Mouse (Mus musculus): Measurements from ENCODE around the gene Thrsp. TPM values are rescaled to one million over a fixed set of nuclear protein-coding genes. Genes with fewer than 3 reads are reported as not detected.

Gene Thrsp
- polyA plus RNA-seq, 1 experiment = 246 TPM

GRCm38 (mm10) chr7:97426566-97426965 lies 9.0 kb upstream of the Thrsp start:
- Histone ChIP-seq H3K4me3 (ENCODE audit: insufficient read depth, low read depth, low read length) (no peak overlapping the region), H3K36me3 (ENCODE audit: control insufficient read depth, insufficient read depth, low read length) (no peaks in the 10 kb centered on the region), H3K27ac (ENCODE audit: insufficient read depth, low read depth, low read length) (no peak overlapping the region), H3K27me3 (replicated peaks; ENCODE audit: control insufficient read depth, insufficient read depth, low read length) (no peaks in the 10 kb centered on the region), H3K4me1 (ENCODE audit: control insufficient read depth, insufficient read depth, low read length) (peaks cover 4% of the 10 kb centered on the region; the same call in 1 of the 2 replicates)
- 74% methylated on average over 6 of the region's 6 CpGs for whole genome bisulfite sequencing
- TF ChIP-seq POLR2A (IDR thresholded peaks at IDR 0.05; ENCODE audit: low read depth, low read length) = no peak
- TF ChIP-seq CTCF (conservative IDR thresholded peaks at IDR 0.05; ENCODE audit: insufficient read depth, insufficient read length, low read depth, low read length) = no peak
- no peak for DNase-seq

GRCm38 (mm10) chr7:97424621-97425245 lies 7.2 kb upstream of the Thrsp start:
- H3K27me3 ChIP-seq (replicated peaks; ENCODE audit: control insufficient read depth, insufficient read depth, low read length) = no peaks in the 10 kb centered on the region
- 8% methylated on average over 12 of the region's 12 CpGs for WGBS
- no peak overlapping the region for H3K4me3 ChIP-seq (ENCODE audit: insufficient read depth, low read depth, low read length)
- no peak for TF ChIP-seq POLR2A (IDR thresholded peaks at IDR 0.05; ENCODE audit: low read depth, low read length)
- TF ChIP-seq CTCF (conservative IDR thresholded peaks at IDR 0.05; ENCODE audit: insufficient read depth, insufficient read length, low read depth, low read length) = peak; percentile 89
- H3K27ac ChIP-seq (ENCODE audit: insufficient read depth, low read depth, low read length) = no peak overlapping the region
- no peaks in the 10 kb centered on the region for H3K36me3 ChIP-seq (ENCODE audit: control insufficient read depth, insufficient read depth, low read length)
- H3K4me1 ChIP-seq (ENCODE audit: control insufficient read depth, insufficient read depth, low read length) = no peaks in the 10 kb centered on the region
- peak; percentile 92 for DNase-seq

GRCm38 (mm10) chr7:97423754-97424153 lies 6.2 kb upstream of the Thrsp start:
- WGBS = 51% methylated on average over 5 of the region's 5 CpGs
- no peak for TF ChIP-seq POLR2A (IDR thresholded peaks at IDR 0.05; ENCODE audit: low read depth, low read length)
- no peak for TF ChIP-seq CTCF (conservative IDR thresholded peaks at IDR 0.05; ENCODE audit: insufficient read depth, insufficient read length, low read depth, low read length)
- H3K27ac ChIP-seq (ENCODE audit: insufficient read depth, low read depth, low read length) = no peak overlapping the region
- no peaks in the 10 kb centered on the region for H3K27me3 ChIP-seq (replicated peaks; ENCODE audit: control insufficient read depth, insufficient read depth, low read length)
- H3K36me3 ChIP-seq (ENCODE audit: control insufficient read depth, insufficient read depth, low read length) = no peaks in the 10 kb centered on the region
- DNase-seq = peak; percentile 83
- H3K4me3 ChIP-seq (ENCODE audit: insufficient read depth, low read depth, low read length) = no peak overlapping the region
- no peaks in the 10 kb centered on the region for H3K4me1 ChIP-seq (ENCODE audit: control insufficient read depth, insufficient read depth, low read length)

- TF ChIP-seq CTCF (conservative IDR thresholded peaks at IDR 0.05; ENCODE audit: insufficient read depth, insufficient read length, low read depth, low read length) = no peak
- TF ChIP-seq POLR2A (IDR thresholded peaks at IDR 0.05; ENCODE audit: low read depth, low read length) = no peak
- Histone ChIP-seq H3K4me1 (ENCODE audit: control insufficient read depth, insufficient read depth, low read length) (no peaks in the 10 kb centered on the region), H3K36me3 (ENCODE audit: control insufficient read depth, insufficient read depth, low read length) (no peaks in the 10 kb centered on the region), H3K27ac (ENCODE audit: insufficient read depth, low read depth, low read length) (no peak overlapping the region), H3K27me3 (replicated peaks; ENCODE audit: control insufficient read depth, insufficient read depth, low read length) (no peaks in the 10 kb centered on the region), H3K4me3 (ENCODE audit: insufficient read depth, low read depth, low read length) (no peak overlapping the region)
- 88% methylated on average over 8 of the region's 8 CpGs for WGBS
- DNase-seq = no peak
Measured at GRCm38 (mm10) chr7:97420958-97421651, 3.6 kb upstream of the Thrsp start.

- WGBS = 52% methylated on average over 1 of the region's 1 CpGs
- no peak for TF ChIP-seq CTCF (conservative IDR thresholded peaks at IDR 0.05; ENCODE audit: insufficient read depth, insufficient read length, low read depth, low read length)
- no peak for TF ChIP-seq POLR2A (IDR thresholded peaks at IDR 0.05; ENCODE audit: low read depth, low read length)
- Histone ChIP-seq H3K27me3 (replicated peaks; ENCODE audit: control insufficient read depth, insufficient read depth, low read length) (no peaks in the 10 kb centered on the region), H3K4me3 (ENCODE audit: insufficient read depth, low read depth, low read length) (no peak overlapping the region), H3K4me1 (ENCODE audit: control insufficient read depth, insufficient read depth, low read length) (no peaks in the 10 kb centered on the region), H3K27ac (ENCODE audit: insufficient read depth, low read depth, low read length) (no peak overlapping the region), H3K36me3 (ENCODE audit: control insufficient read depth, insufficient read depth, low read length) (no peaks in the 10 kb centered on the region)
- DNase-seq = no peak
Measured at GRCm38 (mm10) chr7:97420406-97420805, 2.9 kb upstream of the Thrsp start.

GRCm38 (mm10) chr7:97419163-97419562 lies 1.6 kb upstream of the Thrsp start:
- Histone ChIP-seq H3K36me3 (ENCODE audit: control insufficient read depth, insufficient read depth, low read length) (no peaks in the 10 kb centered on the region), H3K4me3 (ENCODE audit: insufficient read depth, low read depth, low read length) (no peak overlapping the region), H3K27ac (ENCODE audit: insufficient read depth, low read depth, low read length) (no peak overlapping the region; the same call in 1 of the 2 replicates), H3K4me1 (ENCODE audit: control insufficient read depth, insufficient read depth, low read length) (peaks cover 1% of the 10 kb centered on the region; the same call in 1 of the 2 replicates), H3K27me3 (replicated peaks; ENCODE audit: control insufficient read depth, insufficient read depth, low read length) (no peaks in the 10 kb centered on the region)
- DNase-seq = no peak
- no peak for TF ChIP-seq POLR2A (IDR thresholded peaks at IDR 0.05; ENCODE audit: low read depth, low read length)
- TF ChIP-seq CTCF (conservative IDR thresholded peaks at IDR 0.05; ENCODE audit: insufficient read depth, insufficient read length, low read depth, low read length) = no peak
- WGBS = 91% methylated on average over 5 of the region's 5 CpGs

GRCm38 (mm10) chr7:97418717-97419116 lies 1.2 kb upstream of the Thrsp start:
- Histone ChIP-seq H3K27ac (ENCODE audit: insufficient read depth, low read depth, low read length) (peak overlapping the region; percentile 5; the same call in 1 of the 2 replicates), H3K4me3 (ENCODE audit: insufficient read depth, low read depth, low read length) (no peak overlapping the region), H3K36me3 (ENCODE audit: control insufficient read depth, insufficient read depth, low read length) (no peaks in the 10 kb centered on the region), H3K4me1 (ENCODE audit: control insufficient read depth, insufficient read depth, low read length) (peaks cover 3% of the 10 kb centered on the region; the same call in 1 of the 2 replicates), H3K27me3 (replicated peaks; ENCODE audit: control insufficient read depth, insufficient read depth, low read length) (no peaks in the 10 kb centered on the region)
- WGBS = 60% methylated on average over 5 of the region's 5 CpGs
- DNase-seq = peak; percentile 59
- TF ChIP-seq CTCF (conservative IDR thresholded peaks at IDR 0.05; ENCODE audit: insufficient read depth, insufficient read length, low read depth, low read length) = no peak
- TF ChIP-seq POLR2A (IDR thresholded peaks at IDR 0.05; ENCODE audit: low read depth, low read length) = no peak
